8 mouse cellular contexts compared by ENCODE assay signal in genomic region chr2:32436686-32437372, GRCm38 (mm10). TPM values are rescaled to one million over a fixed set of nuclear protein-coding genes. Genes with fewer than 3 reads are reported as not detected.
A peak's percentile ranks its signal among the peaks of the same experiment; 100 is the strongest.
DNase-seq lines count a peak whose midpoint lies in the region; ATAC-seq and TF ChIP-seq lines count a peak whose summit lies in the region.

No protein-coding gene starts in this region.

- H3K9ac ChIP-seq in heart, embryonic 16.5 days (ENCODE audit: low read length), result no peak overlapping the region
- no peak overlapping the region for H3K9ac ChIP-seq in liver, embryonic 14.5 days (replicated peaks)

- no peaks in the 10 kb centered on the region for H3K36me3 ChIP-seq in heart, embryonic 16.5 days (ENCODE audit: control insufficient read depth, insufficient read depth)
- no peaks in the 10 kb centered on the region for H3K36me3 ChIP-seq in liver, embryonic 14.5 days (replicated peaks; ENCODE audit: control insufficient read depth, insufficient read depth, low read depth)
- H3K36me3 ChIP-seq in small intestine, adult 2 months (ENCODE audit: control insufficient read depth, insufficient read depth, low read length), result peaks cover 1% of the 10 kb centered on the region; the same call in 1 of the 2 replicates

- H3K4me1 ChIP-seq in heart, embryonic 16.5 days (ENCODE audit: control insufficient read depth, insufficient read depth, low read length), result peaks cover 13% of the 10 kb centered on the region
- peaks cover 0 to 19% of the 10 kb centered on the region in 2 experiments; a peak in 3 of 4 replicates for H3K4me1 ChIP-seq in liver, embryonic 14.5 days (replicated peaks; ENCODE audit: control insufficient read depth in 2 of 2, insufficient read depth in 2 of 2, low read length in 1 of 2)
- peaks cover 26% of the 10 kb centered on the region; the same call in 1 of the 2 replicates for H3K4me1 ChIP-seq in small intestine, adult 2 months (ENCODE audit: control insufficient read depth, insufficient read depth, insufficient read length, low read length)

- no peak; the same call in 1 of the 2 replicates for TF ChIP-seq POLR2A in small intestine, adult 2 months (IDR thresholded peaks at IDR 0.05; ENCODE audit: low read depth, low read length)

- H3K4me2 ChIP-seq in heart, embryonic 16.5 days (ENCODE audit: low read depth, low read length), result no peak overlapping the region
- H3K4me2 ChIP-seq in liver, embryonic 14.5 days (ENCODE audit: low read depth), result no peak overlapping the region

- H3K9me3 ChIP-seq in heart, embryonic 16.5 days (replicated peaks; ENCODE audit: control insufficient read depth, low read length), result no peaks in the 10 kb centered on the region
- no peaks in the 10 kb centered on the region for H3K9me3 ChIP-seq in liver, embryonic 14.5 days (ENCODE audit: control insufficient read depth, low read length)

- no peak for TF ChIP-seq CTCF in liver, embryonic 14.5 days (IDR thresholded peaks at IDR 0.05; ENCODE audit: low read depth)
- TF ChIP-seq CTCF in small intestine, adult 2 months (IDR thresholded peaks at IDR 0.05; ENCODE audit: extremely low read depth, insufficient read length, insufficient replicate concordance, low read depth, low read length), result no peak

- WGBS in heart, embryonic 16.5 days, result 55% methylated on average over 3 of the region's 3 CpGs
- WGBS in liver, embryonic 14.5 days (ENCODE audit: insufficient replicate concordance), result 44% methylated on average over 3 of the region's 3 CpGs
- WGBS in small intestine, adult 2 months, result 22% methylated on average over 3 of the region's 3 CpGs

- no peak overlapping the region for H3K4me3 ChIP-seq in heart, embryonic 16.5 days (ENCODE audit: low read length)
- H3K4me3 ChIP-seq in liver, embryonic 14.5 days (ENCODE audit: insufficient read depth in 1 of 2, low read depth in 2 of 2, low read length in 2 of 2), result no peak overlapping the region
- no peak overlapping the region for H3K4me3 ChIP-seq in small intestine, adult 2 months (ENCODE audit: low read depth, low read length)

- H3K27me3 ChIP-seq in heart, embryonic 16.5 days (ENCODE audit: control insufficient read depth, insufficient read depth, low read length), result no peaks in the 10 kb centered on the region
- no peaks in the 10 kb centered on the region for H3K27me3 ChIP-seq in liver, embryonic 14.5 days (ENCODE audit: control insufficient read depth, insufficient read depth, low read length)
- H3K27me3 ChIP-seq in small intestine, adult 2 months (ENCODE audit: control insufficient read depth, insufficient read depth, low read length), result no peaks in the 10 kb centered on the region

- ATAC-seq in heart, embryonic 16.5 days (replicated peaks; ENCODE audit: extremely low read depth, insufficient read depth, low FRiP score), result peak; percentile 81
- 0 out of 2 replicates have a peak, but pooled peaks have one; percentile 31 for ATAC-seq in liver, embryonic 14.5 days (ENCODE audit: insufficient read depth)

- peak overlapping the region; percentile 82 for H3K27ac ChIP-seq in heart, embryonic 16.5 days (ENCODE audit: low read length)
- H3K27ac ChIP-seq in liver, embryonic 14.5 days, result no peak overlapping the region
- H3K27ac ChIP-seq in small intestine, adult 2 months (ENCODE audit: insufficient read depth, low read depth, low read length), result peak overlapping the region; percentile 7; the same call in 1 of the 2 replicates

- no peak for TF ChIP-seq EP300 in liver, embryonic 14.5 days (IDR thresholded peaks at IDR 0.05; ENCODE audit: low read depth)

- peak; percentile 31 for DNase-seq in kidney, adult 18-20 months
- no peak for DNase-seq in kidney, adult 9 months
- DNase-seq in liver, embryonic 14.5 days (ENCODE audit: low read depth in 3 of 3, low spot score in 3 of 3), result no peak
- no peak for DNase-seq in spleen, postnatal 14 days (ENCODE audit: low spot score in 2 of 2)
- DNase-seq in layer of hippocampus, postnatal 36 days, result no peak
- no peak for DNase-seq in cerebellum, adult 9-11 months

RNA-seq across cellular contexts. Expression of gene Naif1, which starts 13.4 kb away (rescaled TPM):
- 5.1 and 5.6 TPM in 2 replicates for polyA plus RNA-seq in heart, embryonic 16.5 days (2015; fragmentation: Nextera tagmentation; extraction: Ambion mirVana)
- polyA plus RNA-seq in liver, embryonic 14.5 days (2012; rRNA removed), result 1.3 and 1.4 TPM in 2 replicates
- 1.6 and 2.0 TPM in 2 replicates for polyA plus RNA-seq in liver, embryonic 14.5 days (2014; fragmentation: Nextera tagmentation; extraction: Ambion mirVana)
- 2.4 and 4.4 TPM in 2 replicates for polyA plus RNA-seq in small intestine, adult 2 months (2012; rRNA removed)
- total RNA-seq in layer of hippocampus, postnatal 36 days (2021), result 1 to 10 TPM; 4.2 to 4.4 TPM

RNA-seq across cellular contexts. Expression of gene Slc25a25, which starts 14.4 kb away (rescaled TPM):
- 12.2 and 12.8 TPM in 2 replicates for polyA plus RNA-seq in heart, embryonic 16.5 days (2015; fragmentation: Nextera tagmentation; extraction: Ambion mirVana)
- polyA plus RNA-seq in liver, embryonic 14.5 days (2012; rRNA removed), result 5.4 and 6.0 TPM in 2 replicates
- 5.5 and 7.0 TPM in 2 replicates for polyA plus RNA-seq in liver, embryonic 14.5 days (2014; fragmentation: Nextera tagmentation; extraction: Ambion mirVana)
- polyA plus RNA-seq in small intestine, adult 2 months (2012; rRNA removed), result 12.5 and 27.0 TPM in 2 replicates
- total RNA-seq in layer of hippocampus, postnatal 36 days (2021), result 10 to 100 TPM; 58.1 to 60.0 TPM

RNA-seq across cellular contexts. Expression of gene Ptges2, which starts 41.1 kb away (rescaled TPM):
- 44.2 and 50.7 TPM in 2 replicates for polyA plus RNA-seq in heart, embryonic 16.5 days (2015; fragmentation: Nextera tagmentation; extraction: Ambion mirVana)
- polyA plus RNA-seq in liver, embryonic 14.5 days (2012; rRNA removed), result 7.9 and 11.6 TPM in 2 replicates
- polyA plus RNA-seq in liver, embryonic 14.5 days (2014; fragmentation: Nextera tagmentation; extraction: Ambion mirVana), result 11.4 and 14.0 TPM in 2 replicates
- 22.3 and 32.6 TPM in 2 replicates for polyA plus RNA-seq in small intestine, adult 2 months (2012; rRNA removed)
- 10 to 100 TPM; 37.1 to 37.7 TPM for total RNA-seq in layer of hippocampus, postnatal 36 days (2021)

RNA-seq across cellular contexts. Expression of gene Lcn2, which starts 48.8 kb away (rescaled TPM):
- 1.9 and 2.5 TPM in 2 replicates for polyA plus RNA-seq in heart, embryonic 16.5 days (2015; fragmentation: Nextera tagmentation; extraction: Ambion mirVana)
- 29.8 and 30.2 TPM in 2 replicates for polyA plus RNA-seq in liver, embryonic 14.5 days (2012; rRNA removed)
- polyA plus RNA-seq in liver, embryonic 14.5 days (2014; fragmentation: Nextera tagmentation; extraction: Ambion mirVana), result 41.1 and 65.1 TPM in 2 replicates
- 5.5 and 5.8 TPM in 2 replicates for polyA plus RNA-seq in small intestine, adult 2 months (2012; rRNA removed)
- total RNA-seq in layer of hippocampus, postnatal 36 days (2021), result 10 to 100 TPM in 1 of 2 experiments, under 1 TPM in 1; 0.65 to 13.4 TPM

RNA-seq across cellular contexts. Expression of gene 1110008P14Rik, which starts 55.1 kb away (rescaled TPM):
- polyA plus RNA-seq in heart, embryonic 16.5 days (2015; fragmentation: Nextera tagmentation; extraction: Ambion mirVana), result 46.3 and 46.5 TPM in 2 replicates
- 32.6 and 39.6 TPM in 2 replicates for polyA plus RNA-seq in liver, embryonic 14.5 days (2012; rRNA removed)
- 38.7 and 40.8 TPM in 2 replicates for polyA plus RNA-seq in liver, embryonic 14.5 days (2014; fragmentation: Nextera tagmentation; extraction: Ambion mirVana)
- 117 and 134 TPM in 2 replicates for polyA plus RNA-seq in small intestine, adult 2 months (2012; rRNA removed)
- total RNA-seq in layer of hippocampus, postnatal 36 days (2021), result 100 to 1,000 TPM; 160 to 170 TPM
